Mouse (Mus musculus): Measurements from ENCODE around the gene N4bp2l2.
A peak's percentile ranks its signal among the peaks of the same experiment; 100 is the strongest.

The N4bp2l2 gene

GRCm38 (mm10) chr5:150598202-150599119 is 67.5 kb downstream of the N4bp2l2 start:
- DNase-seq (ENCODE audit: low spot score in 2 of 2), result no peak

GRCm38 (mm10) chr5:150597088-150597487 is 68.9 kb downstream of the N4bp2l2 start, which contains the start of gene N4bp2l1:
Gene N4bp2l1 (minus strand): TSS chr5:150597188.
- no peak for DNase-seq (ENCODE audit: low spot score in 2 of 2)

- DNase-seq (ENCODE audit: low spot score in 2 of 2), result peak; percentile 42 to 72
These were observed 70.5 kb downstream of the N4bp2l2 start for GRCm38 (mm10) chr5:150595366-150596016.

GRCm38 (mm10) chr5:150594649-150595339 is 71.2 kb downstream of the N4bp2l2 start:
- no peak for DNase-seq (ENCODE audit: low spot score in 2 of 2)

- peak; percentile 26 to 67 for DNase-seq (ENCODE audit: low spot score in 2 of 2)
These were observed 72.0 kb downstream of the N4bp2l2 start for GRCm38 (mm10) chr5:150593756-150594648.

GRCm38 (mm10) chr5:150592904-150593755 is 72.9 kb downstream of the N4bp2l2 start:
- DNase-seq (ENCODE audit: low spot score in 2 of 2), result peak; percentile 31 to 48

- no peak for DNase-seq (ENCODE audit: low spot score in 2 of 2)
These were observed 73.6 kb downstream of the N4bp2l2 start for GRCm38 (mm10) chr5:150592186-150592903.

GRCm38 (mm10) chr5:150589945-150590344 is 76.0 kb downstream of the N4bp2l2 start:
- no peak for DNase-seq (ENCODE audit: low spot score in 2 of 2)

- DNase-seq (ENCODE audit: low spot score in 2 of 2), result no peak
These were observed 81.7 kb downstream of the N4bp2l2 start for GRCm38 (mm10) chr5:150584337-150584729.

- peak; percentile 30 to 41 for DNase-seq (ENCODE audit: low spot score in 2 of 2)
These were observed 82.2 kb downstream of the N4bp2l2 start for GRCm38 (mm10) chr5:150583622-150584336.

GRCm38 (mm10) chr5:150583181-150583580 is 82.8 kb downstream of the N4bp2l2 start:
- no peak for DNase-seq (ENCODE audit: low spot score in 2 of 2)

GRCm38 (mm10) chr5:150581180-150581579 is 84.8 kb downstream of the N4bp2l2 start:
- no peak for DNase-seq (ENCODE audit: low spot score in 2 of 2)

- DNase-seq (ENCODE audit: low spot score in 2 of 2), result no peak
These were observed 87.3 kb downstream of the N4bp2l2 start for GRCm38 (mm10) chr5:150578613-150579171.

GRCm38 (mm10) chr5:150576832-150577231 is 89.2 kb downstream of the N4bp2l2 start:
- DNase-seq (ENCODE audit: low spot score in 2 of 2), result no peak

GRCm38 (mm10) chr5:150574885-150575284 is 91.1 kb downstream of the N4bp2l2 start:
- DNase-seq (ENCODE audit: low spot score in 2 of 2), result no peak

GRCm38 (mm10) chr5:150574403-150574802 is 91.6 kb downstream of the N4bp2l2 start:
- no peak for DNase-seq (ENCODE audit: low spot score in 2 of 2)

- no peak for DNase-seq (ENCODE audit: low spot score in 2 of 2)
These were observed 95.3 kb downstream of the N4bp2l2 start for GRCm38 (mm10) chr5:150570496-150571219.

- no peak for DNase-seq (ENCODE audit: low spot score in 2 of 2)
These were observed 99.0 kb downstream of the N4bp2l2 start for GRCm38 (mm10) chr5:150566971-150567370.
